Mouse (Mus musculus): ENCODE measurements around the gene Acap1. TPM values are rescaled to one million over a fixed set of nuclear protein-coding genes. Genes with fewer than 3 reads are reported as not detected.

Acap1 gene
- polyA plus RNA-seq, 1 experiment: 0.59 TPM

- DNase-seq (ENCODE audit: low read depth): peak; percentile 51
- TF ChIP-seq CTCF (IDR thresholded peaks at IDR 0.05; ENCODE audit: borderline replicate concordance, extremely low read depth, insufficient read depth, insufficient read length): no peak
- no peak for TF ChIP-seq POLR2A (IDR thresholded peaks at IDR 0.05; ENCODE audit: borderline replicate concordance, extremely low read depth, insufficient read depth, insufficient read length, poor library complexity, severe bottlenecking)
Measured at GRCm38 (mm10) chr11:69834001-69834549, 61.3 kb downstream of the Acap1 start.

DNA sequence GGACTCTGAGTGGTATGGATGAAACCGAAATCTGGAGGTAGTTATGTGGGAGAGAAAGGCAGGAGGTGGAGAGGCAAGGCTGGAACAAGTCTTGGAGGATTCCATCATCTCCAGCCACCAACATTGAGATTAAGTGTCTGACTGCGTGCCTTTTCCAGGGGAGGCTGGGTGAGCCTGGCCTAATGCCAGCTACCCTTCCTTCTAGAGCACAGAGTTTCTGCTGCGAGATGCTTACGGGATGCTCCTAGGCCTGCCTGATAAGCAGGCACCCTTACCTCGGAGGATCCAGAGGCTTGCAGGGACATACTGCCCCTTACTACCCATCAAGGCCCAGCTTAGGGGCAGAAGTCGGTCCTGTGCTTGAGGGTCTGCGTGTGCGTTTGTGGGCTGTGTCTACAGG, 61.8 kb downstream of the Acap1 start:
- TF ChIP-seq POLR2A (IDR thresholded peaks at IDR 0.05; ENCODE audit: borderline replicate concordance, extremely low read depth, insufficient read depth, insufficient read length, poor library complexity, severe bottlenecking) (no peak), CTCF (IDR thresholded peaks at IDR 0.05; ENCODE audit: borderline replicate concordance, extremely low read depth, insufficient read depth, insufficient read length) (no peak)
- DNase-seq (ENCODE audit: low read depth): peak; percentile 14

Other genes with a start within 250 kb of the Acap1 start
- 0.42 TPM in 1 of 2 replicates, not detected in the other for gene Sox15, start 240.2 kb downstream of the Acap1 start, polyA plus RNA-seq (2012; rRNA removed)
- 133 and 185 TPM in 2 replicates for gene Mpdu1, start 232.9 kb downstream of the Acap1 start, polyA plus RNA-seq (2012; rRNA removed)
- gene Cd68, start 229.4 kb downstream of the Acap1 start, polyA plus RNA-seq (2012; rRNA removed): 7.8 and 10.8 TPM in 2 replicates
- 894 and 1,040 TPM in 2 replicates for gene Eif4a1, start 223.1 kb downstream of the Acap1 start, polyA plus RNA-seq (2012; rRNA removed)
- 139 and 167 TPM in 2 replicates for gene Senp3, start 213.5 kb downstream of the Acap1 start, polyA plus RNA-seq (2012; rRNA removed)
- gene Tnfsf13, start 209.8 kb downstream of the Acap1 start, polyA plus RNA-seq (2012; rRNA removed): 0.55 and 0.71 TPM in 2 replicates
- gene Tnfsf12, start 199.7 kb downstream of the Acap1 start, polyA plus RNA-seq (2012; rRNA removed): 5.3 and 6.0 TPM in 2 replicates
- gene Tnfsfm13, start 199.4 kb downstream of the Acap1 start, polyA plus RNA-seq (2012; rRNA removed): 0.77 and 1.2 TPM in 2 replicates
- 35.8 and 71.0 TPM in 2 replicates for gene Polr2a, start 136.9 kb downstream of the Acap1 start, polyA plus RNA-seq (2012; rRNA removed)
- 0.68 and 1.1 TPM in 2 replicates for gene Slc35g3, start 133.6 kb downstream of the Acap1 start, polyA plus RNA-seq (2012; rRNA removed)
- 10.0 and 12.1 TPM in 2 replicates for gene Zbtb4, start 129.6 kb downstream of the Acap1 start, polyA plus RNA-seq (2012; rRNA removed)
- gene Chrnb1, start 99.6 kb downstream of the Acap1 start, polyA plus RNA-seq (2012; rRNA removed): 3.0 and 4.2 TPM in 2 replicates
- 20.4 and 20.9 TPM in 2 replicates for gene Fgf11, start 93.7 kb downstream of the Acap1 start, polyA plus RNA-seq (2012; rRNA removed)
- 0.30 and 0.36 TPM in 2 replicates for gene Tmem102, start 89.9 kb downstream of the Acap1 start, polyA plus RNA-seq (2012; rRNA removed)
- gene Gm39566, start 80.2 kb downstream of the Acap1 start, polyA plus RNA-seq (2012; rRNA removed): not detected in 2 replicates
- gene Spem2, start 77.1 kb downstream of the Acap1 start, polyA plus RNA-seq (2012; rRNA removed): not detected in 2 replicates
- gene Spem1, start 73.4 kb downstream of the Acap1 start, polyA plus RNA-seq (2012; rRNA removed): 1.3 and 1.4 TPM in 2 replicates
- gene Nlgn2, start 57.8 kb downstream of the Acap1 start, polyA plus RNA-seq (2012; rRNA removed): 123 and 183 TPM in 2 replicates
- 167 and 271 TPM in 2 replicates for gene Tmem256, start 57.0 kb downstream of the Acap1 start, polyA plus RNA-seq (2012; rRNA removed)
- 86.3 and 105 TPM in 2 replicates for gene Plscr3, start 49.2 kb downstream of the Acap1 start, polyA plus RNA-seq (2012; rRNA removed)
- 0.18 and 0.29 TPM in 2 replicates for gene Tnk1, start 36.8 kb downstream of the Acap1 start, polyA plus RNA-seq (2012; rRNA removed)
- not detected in 2 replicates for gene Tmem95, start 17.5 kb downstream of the Acap1 start, polyA plus RNA-seq (2012; rRNA removed)
- gene Kctd11, start 14.1 kb downstream of the Acap1 start, polyA plus RNA-seq (2012; rRNA removed): 1.6 and 1.9 TPM in 2 replicates
- 8.5 and 9.5 TPM in 2 replicates for gene 2810408A11Rik, start 5.4 kb upstream of the Acap1 start, polyA plus RNA-seq (2012; rRNA removed)
- gene Neurl4, start 5.5 kb upstream of the Acap1 start, polyA plus RNA-seq (2012; rRNA removed): 118 and 129 TPM in 2 replicates
- 80.8 and 109 TPM in 2 replicates for gene Gps2, start 18.3 kb upstream of the Acap1 start, polyA plus RNA-seq (2012; rRNA removed)
- 727 and 821 TPM in 2 replicates for gene Eif5a, start 26.4 kb upstream of the Acap1 start, polyA plus RNA-seq (2012; rRNA removed)
- gene Ybx2, start 40.3 kb upstream of the Acap1 start, polyA plus RNA-seq (2012; rRNA removed): 45.0 and 67.9 TPM in 2 replicates
- 5.2 and 12.5 TPM in 2 replicates for gene Slc2a4, start 52.6 kb upstream of the Acap1 start, polyA plus RNA-seq (2012; rRNA removed)
- gene Cldn7, start 69.2 kb upstream of the Acap1 start, polyA plus RNA-seq (2012; rRNA removed): 0.33 and 0.38 TPM in 2 replicates
- gene Ctdnep1, start 85.6 kb upstream of the Acap1 start, polyA plus RNA-seq (2012; rRNA removed): 98.1 and 110 TPM in 2 replicates
- 127 and 159 TPM in 2 replicates for gene Elp5, start 87.0 kb upstream of the Acap1 start, polyA plus RNA-seq (2012; rRNA removed)
- gene Gabarap, start 95.6 kb upstream of the Acap1 start, polyA plus RNA-seq (2012; rRNA removed): 457 and 501 TPM in 2 replicates
- 49.2 and 54.9 TPM in 2 replicates for gene Phf23, start 100.2 kb upstream of the Acap1 start, polyA plus RNA-seq (2012; rRNA removed)
- gene Dvl2, start 105.1 kb upstream of the Acap1 start, polyA plus RNA-seq (2012; rRNA removed): 36.8 and 45.7 TPM in 2 replicates
- 36.0 and 43.9 TPM in 2 replicates for gene Acadvl, start 119.9 kb upstream of the Acap1 start, polyA plus RNA-seq (2012; rRNA removed)
- 231 and 306 TPM in 2 replicates for gene Dlg4, start 121.4 kb upstream of the Acap1 start, polyA plus RNA-seq (2012; rRNA removed)
- 1.2 and 1.8 TPM in 2 replicates for gene Asgr1, start 158.5 kb upstream of the Acap1 start, polyA plus RNA-seq (2012; rRNA removed)
- gene Asgr2, start 197.1 kb upstream of the Acap1 start, polyA plus RNA-seq (2012; rRNA removed): 0.09 TPM in 1 of 2 replicates, not detected in the other
- gene Mgl2, start 234.8 kb upstream of the Acap1 start, polyA plus RNA-seq (2012; rRNA removed): 0.33 and 0.37 TPM in 2 replicates

All from brain, embryonic 14.5 days (tissue).